Mouse (Mus musculus): Measurements from ENCODE around the gene Galnt2.
A peak's percentile ranks its signal among the peaks of the same experiment; 100 is the strongest.

DNA sequence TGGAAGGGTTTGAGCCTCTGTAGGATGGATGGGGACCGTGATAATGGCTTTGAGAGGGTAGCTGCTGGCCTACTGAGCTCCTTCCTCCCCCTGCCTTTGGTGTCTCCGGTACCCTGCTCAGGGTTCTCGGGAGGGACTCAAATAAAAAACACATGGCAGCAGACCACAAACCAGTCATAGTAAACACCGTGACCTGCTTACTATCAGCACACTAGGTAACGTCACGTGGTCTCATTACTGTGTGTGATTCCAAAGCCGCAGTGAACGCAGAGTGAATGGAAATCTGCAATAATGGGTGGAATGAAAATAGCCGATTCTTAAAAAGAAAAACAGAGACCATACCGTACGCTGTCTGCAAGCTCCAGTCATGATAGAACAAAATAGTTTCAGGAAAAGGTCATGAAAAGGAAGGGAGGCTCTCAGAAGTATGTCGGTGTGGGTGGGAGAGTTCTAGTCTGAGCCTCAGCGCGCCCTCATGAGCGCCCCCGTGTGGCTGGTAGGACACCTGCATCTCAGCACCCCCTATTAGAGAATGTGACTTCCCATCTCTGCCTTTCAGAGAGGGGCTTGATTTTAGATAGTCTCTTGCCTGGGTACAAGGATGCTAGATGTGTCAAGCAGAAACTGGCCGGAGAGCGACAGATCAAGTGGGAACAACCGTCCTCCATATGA lies 115.8 kb downstream of the Galnt2 start:
- TF ChIP-seq CEBPB (IDR thresholded peaks at IDR 0.05; ENCODE audit: low read depth) = no peak
- TF ChIP-seq CTCF (IDR thresholded peaks at IDR 0.05; ENCODE audit: control insufficient read depth, insufficient read depth, insufficient read length) = peak; percentile 39
- TF ChIP-seq USF1 (IDR thresholded peaks at IDR 0.05; ENCODE audit: low read depth) = no peak

Data from C2C12 (cell line).